Mouse (Mus musculus) MEL (cell line): ENCODE data around the gene Crybb3. TPM values are rescaled to one million over a fixed set of nuclear protein-coding genes. Genes with fewer than 3 reads are reported as not detected.

Experiments used
- DNase-seq: peaks from one replicate; pipeline ENCODE4 v3.0.0; 2011; ENCODE audit warnings: low read depth, low spot score
- H3K27ac ChIP-seq: 2 replicates; pipeline ENCODE4 v1.5.1; 2012; ENCODE audit warnings: low read depth, mild to moderate bottlenecking, control low read depth, low read length, moderate library complexity; ENCODE audit not compliant: control insufficient read depth
- H3K27me3 ChIP-seq, 2 experiments: fragments of 150-350 bp in 1 of 2; sonication (generic) in 1 of 2; 2 replicates each; pipeline ENCODE4 v1.6.1; 2012; ENCODE audit warnings: low read length in 2 of 2, mild to moderate bottlenecking in 2 of 2, improper control_type of control experiment in 1 of 2, moderate library complexity in 1 of 2; ENCODE audit not compliant: insufficient read depth in 2 of 2, control insufficient read depth in 1 of 2
- H3K36me3 ChIP-seq, 2 experiments: 2 replicates each; pipeline ENCODE4 v1.6.1; 2012 to 2014; ENCODE audit warnings: low read length in 2 of 2, improper control_type of control experiment in 1 of 2, inconsistent platforms in 1 of 2, mild to moderate bottlenecking in 1 of 2; ENCODE audit not compliant: insufficient read depth in 2 of 2, control insufficient read depth in 1 of 2
- H3K4me1 ChIP-seq, 2 experiments: fragments of 150-350 bp in 1 of 2; sonication (generic) in 1 of 2; 2 replicates each; pipeline ENCODE4 v1.6.1; 2012; ENCODE audit warnings: low read length in 2 of 2, improper control_type of control experiment in 1 of 2, mild to moderate bottlenecking in 1 of 2; ENCODE audit not compliant: insufficient read depth in 2 of 2, control insufficient read depth in 1 of 2
- H3K4me3 ChIP-seq, 2 experiments: fragments of 150-350 bp in 1 of 2; sonication (generic) in 1 of 2; 2 replicates each; pipeline ENCODE4 v1.5.1; 2012; ENCODE audit warnings: low read depth in 2 of 2, low read length in 2 of 2, mild to moderate bottlenecking in 2 of 2, moderate library complexity in 2 of 2, control low read depth in 1 of 2, improper control_type of control experiment in 1 of 2; ENCODE audit not compliant: control insufficient read depth in 1 of 2, insufficient read depth in 1 of 2
- H3K79me2 ChIP-seq: 2 replicates; pipeline ENCODE4 v1.6.1; 2012; ENCODE audit warnings: mild to moderate bottlenecking, low read length, moderate library complexity; ENCODE audit not compliant: control insufficient read depth, poor library complexity, insufficient read depth
- H3K9ac ChIP-seq: 2 replicates; pipeline ENCODE4 v1.6.1; 2012; ENCODE audit warnings: low read depth, mild to moderate bottlenecking, control low read depth, low read length, moderate library complexity; ENCODE audit not compliant: control insufficient read depth, poor library complexity, severe bottlenecking
- H3K9me3 ChIP-seq: fragments of 150-350 bp; sonication (generic); replicated peaks from 2 replicates; pipeline ENCODE4 v1.6.1; 2012; ENCODE audit warnings: mild to moderate bottlenecking, low read length, improper control_type of control experiment, moderate library complexity; ENCODE audit not compliant: insufficient read depth
- BHLHE40 ChIP-seq: IDR thresholded peaks from 2 replicates; pipeline ENCODE4 v1.6.1; 2012; ENCODE audit warnings: low read depth, mild to moderate bottlenecking, inconsistent platforms, low read length, improper control_type of control experiment, borderline replicate concordance
- CHD1 ChIP-seq: IDR thresholded peaks from 2 replicates; pipeline ENCODE4 v1.6.1; 2012; ENCODE audit warnings: low read depth, mild to moderate bottlenecking, inconsistent platforms, low read length, improper control_type of control experiment
- CHD2 ChIP-seq: IDR thresholded peaks from 2 replicates; pipeline ENCODE4 v1.6.1; 2011; ENCODE audit warnings: low read length, improper control_type of control experiment
- CTCF ChIP-seq, 3 experiments: IDR thresholded peaks in 2 of 3; conservative IDR thresholded peaks in 1 of 3; 2 replicates each; pipeline ENCODE4 v1.5.1; 2011 to 2012; ENCODE audit warnings: low read length in 3 of 3, low read depth in 2 of 3, mild to moderate bottlenecking in 2 of 3, improper control_type of control experiment in 1 of 3, inconsistent platforms in 1 of 3, mixed read lengths in 1 of 3, moderate library complexity in 1 of 3; ENCODE audit not compliant: control insufficient read depth in 1 of 3, insufficient read depth in 1 of 3, poor library complexity in 1 of 3, severe bottlenecking in 1 of 3
- ELF1 ChIP-seq: IDR thresholded peaks from 2 replicates; pipeline ENCODE4 v1.6.1; 2014; ENCODE audit warnings: low read depth, mild to moderate bottlenecking, inconsistent platforms, low read length, improper control_type of control experiment, moderate library complexity
- ETS1 ChIP-seq: IDR thresholded peaks from 2 replicates; pipeline ENCODE4 v1.6.1; 2012; ENCODE audit warnings: low read depth, mild to moderate bottlenecking, inconsistent platforms, low read length, improper control_type of control experiment, moderate library complexity
- GABPA ChIP-seq: IDR thresholded peaks from 2 replicates; pipeline ENCODE4 v1.6.1; 2012; ENCODE audit warnings: low read depth, mild to moderate bottlenecking, inconsistent platforms, low read length, improper control_type of control experiment, moderate library complexity
- GATA1 ChIP-seq: IDR thresholded peaks from 2 replicates; pipeline ENCODE4 v1.6.1; 2011; ENCODE audit warnings: low read depth, low read length, improper control_type of control experiment
- JUND ChIP-seq: IDR thresholded peaks from 2 replicates; pipeline ENCODE4 v1.6.1; 2011; ENCODE audit warnings: low read depth, mild to moderate bottlenecking, improper control_type of control experiment, low read length
- MAFK ChIP-seq: IDR thresholded peaks from 2 replicates; pipeline ENCODE4 v1.6.1; 2011; ENCODE audit warnings: low read depth, mild to moderate bottlenecking, low read length, improper control_type of control experiment, borderline replicate concordance
- MAX ChIP-seq: IDR thresholded peaks from 2 replicates; pipeline ENCODE4 v1.6.1; 2011; ENCODE audit warnings: low read length, improper control_type of control experiment
- MEF2A ChIP-seq: IDR thresholded peaks from 2 replicates; pipeline ENCODE4 v1.6.1; 2014; ENCODE audit warnings: low read depth, mild to moderate bottlenecking, inconsistent platforms, low read length, improper control_type of control experiment; ENCODE audit not compliant: poor library complexity, insufficient replicate concordance, severe bottlenecking; ENCODE audit errors: extremely low read depth
- MXI1 ChIP-seq: IDR thresholded peaks from 2 replicates; pipeline ENCODE4 v1.6.1; 2011; ENCODE audit warnings: mild to moderate bottlenecking, low read depth, low read length, improper control_type of control experiment
- MYB ChIP-seq: IDR thresholded peaks from 2 replicates; pipeline ENCODE4 v1.6.1; 2011; ENCODE audit warnings: mild to moderate bottlenecking, low read depth, low read length, improper control_type of control experiment
- POLR2A ChIP-seq, 2 experiments: IDR thresholded peaks; 2 replicates each; pipeline ENCODE4 v1.6.1; 2011 to 2012; ENCODE audit warnings: low read length in 2 of 2, mild to moderate bottlenecking in 2 of 2, control low read depth in 1 of 2, improper control_type of control experiment in 1 of 2, low read depth in 1 of 2, moderate library complexity in 1 of 2; ENCODE audit not compliant: control insufficient read depth in 1 of 2, insufficient read depth in 1 of 2, poor library complexity in 1 of 2
- POLR2AphosphoS2 ChIP-seq: IDR thresholded peaks from 2 replicates; pipeline ENCODE4 v1.6.1; 2011; ENCODE audit warnings: low read length, improper control_type of control experiment
- POLR2AphosphoS5 ChIP-seq: IDR thresholded peaks from 2 replicates; pipeline ENCODE4 v1.6.1; 2012; ENCODE audit warnings: low read depth, borderline replicate concordance, mild to moderate bottlenecking, inconsistent platforms, low read length, moderate library complexity, mixed read lengths
- RCOR1 ChIP-seq: IDR thresholded peaks from 2 replicates; pipeline ENCODE4 v1.6.1; 2012; ENCODE audit warnings: low read depth, mild to moderate bottlenecking, inconsistent platforms, low read length, improper control_type of control experiment
- SMC3 ChIP-seq: IDR thresholded peaks from 2 replicates; pipeline ENCODE4 v1.6.1; 2011; ENCODE audit warnings: low read depth, low read length, improper control_type of control experiment
- TBP ChIP-seq: IDR thresholded peaks from 2 replicates; pipeline ENCODE4 v1.8.0; 2011; ENCODE audit warnings: low read depth, low read length, improper control_type of control experiment
- TCF12 ChIP-seq: IDR thresholded peaks from 2 replicates; pipeline ENCODE4 v1.6.1; 2014; ENCODE audit warnings: low read depth, mild to moderate bottlenecking, inconsistent platforms, low read length, improper control_type of control experiment, moderate library complexity
- USF1 ChIP-seq: IDR thresholded peaks from 2 replicates; pipeline ENCODE4 v1.6.1; 2014; ENCODE audit warnings: low read depth, mild to moderate bottlenecking, inconsistent platforms, low read length, improper control_type of control experiment, moderate library complexity
- ZKSCAN1 ChIP-seq: IDR thresholded peaks from 2 replicates; pipeline ENCODE4 v1.6.1; 2012; ENCODE audit warnings: low read depth, mild to moderate bottlenecking, inconsistent platforms, low read length, improper control_type of control experiment, moderate library complexity
- ZMIZ1 ChIP-seq: IDR thresholded peaks from 2 replicates; pipeline ENCODE4 v1.6.1; 2012; ENCODE audit warnings: low read depth, mild to moderate bottlenecking, inconsistent platforms, low read length, improper control_type of control experiment, moderate library complexity
- ZNF384 ChIP-seq: IDR thresholded peaks from 2 replicates; pipeline ENCODE4 v1.6.1; 2012; ENCODE audit warnings: low read depth, mild to moderate bottlenecking, inconsistent platforms, low read length, improper control_type of control experiment
- polyA plus RNA-seq, 2 experiments: library from polyadenylated mRNA; stranded (reverse) in 1 of 2; unstranded in 1 of 2; fragments of >175 nt in 1 of 2; fragments of >200 nt in 1 of 2; gene quantifications; 2 replicates each; pipeline versions ENCODE4 v1.2.1 to v1.2.4; 2012; ENCODE audit warnings: low replicate concordance in 2 of 2, low read depth in 1 of 2; ENCODE audit not compliant: insufficient read length in 2 of 2, insufficient read depth in 1 of 2, missing spikeins in 1 of 2
- total RNA-seq: library from RNA; depleted of rRNA; stranded (reverse); fragments of 300-350 nt; gene quantifications from 2 replicates; pipeline ENCODE4 v1.2.3, GENCODE M21; 2012

Crybb3 gene
- total and polyA plus RNA-seq, 3 experiments = not detected

DNA sequence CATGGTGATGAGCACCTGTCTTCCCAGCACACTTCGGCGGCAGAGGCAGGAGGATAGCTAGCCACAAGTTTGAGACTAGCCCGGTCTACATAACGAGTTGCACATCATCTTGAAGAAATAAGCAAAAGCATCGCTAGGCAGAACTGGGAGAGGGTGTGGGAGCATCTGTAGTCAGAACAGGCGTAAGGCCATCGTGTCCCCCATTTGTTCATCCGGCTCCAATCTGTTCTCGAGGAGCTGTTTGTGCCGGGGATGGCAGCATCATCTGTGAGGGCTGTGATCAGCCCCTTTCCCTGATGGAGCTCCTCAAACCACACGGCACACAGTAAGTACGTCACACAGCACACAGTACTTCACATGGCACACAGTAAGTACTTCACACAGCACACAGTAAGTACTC is 45.1 kb upstream of the Crybb3 start:
- Histone ChIP-seq H3K36me3 (no peaks in the 10 kb centered on the region), H3K9ac (no peak overlapping the region), H3K27ac (no peak overlapping the region), H3K27me3 (no peaks in the 10 kb centered on the region), H3K4me3 (no peak overlapping the region), H3K79me2 (no peaks in the 10 kb centered on the region), H3K4me1 (no peaks in the 10 kb centered on the region), H3K9me3 (no peaks in the 10 kb centered on the region)
- DNase-seq = no peak
- no peak for TF ChIP-seq MAFK
- no peak for TF ChIP-seq GATA1
- TF ChIP-seq TCF12 = no peak
- TF ChIP-seq ELF1 = no peak
- no peak for TF ChIP-seq GABPA
- TF ChIP-seq CTCF (IDR thresholded peaks at IDR 0.05 in 2 of 3, conservative IDR thresholded peaks at IDR 0.05 in 1 of 3; ENCODE audit: control insufficient read depth in 1 of 3, insufficient read depth in 1 of 3, low read depth in 2 of 3, low read length in 3 of 3, poor library complexity in 1 of 3, severe bottlenecking in 1 of 3) = no peak
- TF ChIP-seq MYB = no peak
- TF ChIP-seq MXI1 = no peak
- no peak for TF ChIP-seq ETS1
- no peak for TF ChIP-seq USF1
- no peak for TF ChIP-seq RCOR1
- no peak for TF ChIP-seq SMC3
- no peak for TF ChIP-seq POLR2AphosphoS2

GRCm38 (mm10) chr5:113123693-113124092 is 42.3 kb upstream of the Crybb3 start:
- Histone ChIP-seq H3K27me3 (no peaks in the 10 kb centered on the region), H3K36me3 (no peaks in the 10 kb centered on the region), H3K27ac (no peak overlapping the region), H3K4me3 (no peak overlapping the region), H3K9me3 (no peaks in the 10 kb centered on the region), H3K4me1 (no peaks in the 10 kb centered on the region)
- TF ChIP-seq TBP (no peak), MAFK (no peak), JUND (no peak), MYB (no peak)
- TF ChIP-seq, all 39 proteins: peak for 0
- Histone ChIP-seq H3K79me2 (no peaks in the 10 kb centered on the region), H3K9ac (no peak overlapping the region)
- no peak for DNase-seq

DNA sequence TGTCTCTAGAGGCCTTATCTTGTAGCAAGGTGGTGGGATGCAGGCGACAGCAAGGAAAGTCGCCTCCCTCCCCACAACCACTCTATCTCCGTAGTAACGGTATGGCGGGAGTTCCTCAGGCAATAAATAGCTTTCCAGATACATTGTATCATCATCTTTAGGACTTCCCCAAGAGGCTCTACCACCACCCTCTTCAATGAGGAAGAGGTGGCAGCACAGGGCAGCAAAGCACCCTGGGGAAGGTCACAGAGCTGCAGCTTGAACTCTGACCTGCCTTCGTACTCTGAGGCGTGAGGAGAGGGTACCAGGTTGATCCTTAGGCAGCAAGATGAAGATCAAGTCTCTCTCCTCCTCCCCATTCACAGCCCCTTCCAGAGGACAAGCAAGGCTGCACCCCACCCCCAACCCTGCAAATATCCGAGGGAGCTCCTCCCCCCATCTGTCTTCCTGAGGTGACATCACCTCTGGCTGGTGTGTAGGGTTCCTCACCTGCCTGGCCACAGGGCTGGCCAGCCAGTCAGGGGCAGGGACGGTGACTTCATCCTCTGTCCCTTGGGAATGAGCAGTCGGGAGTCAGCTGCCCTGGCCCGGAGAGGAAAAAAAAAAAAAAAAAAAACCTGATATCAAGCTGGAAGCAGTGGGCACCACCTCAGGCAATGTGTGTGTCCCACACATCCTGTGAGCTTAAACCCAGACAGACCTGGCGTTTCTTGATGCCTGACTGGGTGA is 41.1 kb upstream of the Crybb3 start:
- Histone ChIP-seq H3K79me2 (no peaks in the 10 kb centered on the region), H3K27ac (no peak overlapping the region), H3K36me3 (no peaks in the 10 kb centered on the region), H3K27me3 (no peaks in the 10 kb centered on the region), H3K4me1 (no peaks in the 10 kb centered on the region), H3K9me3 (no peaks in the 10 kb centered on the region), H3K4me3 (no peak overlapping the region), H3K9ac (no peak overlapping the region)
- DNase-seq = no peak
- TF ChIP-seq RCOR1 (no peak), ELF1 (no peak), BHLHE40 (no peak), ZNF384 (no peak), ETS1 (no peak), CHD2 (no peak), ZKSCAN1 (no peak), MAFK (no peak), ZMIZ1 (no peak), MAX (no peak), POLR2A (IDR thresholded peaks at IDR 0.05; ENCODE audit: control insufficient read depth in 1 of 2, insufficient read depth in 1 of 2, low read depth in 1 of 2, low read length in 2 of 2, poor library complexity in 1 of 2) (no peak), POLR2AphosphoS2 (no peak), MYB (no peak), POLR2AphosphoS5 (no peak), SMC3 (no peak), GABPA (no peak), MEF2A (no peak), CHD1 (no peak)
